Mouse (Mus musculus) C2C12 (cell line): ENCODE data around the gene Nek7. TPM values are rescaled to one million over a fixed set of nuclear protein-coding genes. Genes with fewer than 3 reads are reported as not detected.

Experiments
- H3K27me3 ChIP-seq: one replicate; pipeline ENCODE4 v1.6.1; 2011; ENCODE audit not compliant: control insufficient read depth, insufficient read depth, insufficient read length
- H3K36me3 ChIP-seq: one replicate; pipeline ENCODE4 v1.6.1; 2011; ENCODE audit not compliant: control insufficient read depth, insufficient read depth
- H3K4me3 ChIP-seq: one replicate; pipeline ENCODE4 v1.5.1; 2011; ENCODE audit warnings: mild to moderate bottlenecking, control low read depth; ENCODE audit not compliant: poor library complexity, insufficient read depth, severe bottlenecking
- H3K79me2 ChIP-seq: one replicate; pipeline ENCODE4 v1.6.1; 2011; ENCODE audit not compliant: control insufficient read depth, insufficient read depth
- H3K79me3 ChIP-seq: one replicate; pipeline ENCODE4 v1.6.1; 2011; ENCODE audit warnings: low read depth, control low read depth
- H3ac ChIP-seq: one replicate; pipeline ENCODE3; 2011; ENCODE audit warnings: low read depth; ENCODE audit not compliant: control insufficient read depth, insufficient read length
- CEBPB ChIP-seq: IDR thresholded peaks from one replicate; pipeline ENCODE4 v1.6.1; 2011; ENCODE audit warnings: low read depth, mild to moderate bottlenecking, control low read depth, moderate library complexity
- CTCF ChIP-seq: IDR thresholded peaks from one replicate; pipeline ENCODE4 v1.5.1; 2011; ENCODE audit not compliant: control insufficient read depth, insufficient read depth, insufficient read length
- FOSL1 ChIP-seq: IDR thresholded peaks from one replicate; pipeline ENCODE4 v1.8.0; 2011; ENCODE audit warnings: mild to moderate bottlenecking, low read length; ENCODE audit not compliant: poor library complexity, insufficient read depth, severe bottlenecking
- MAX ChIP-seq: IDR thresholded peaks from one replicate; pipeline ENCODE4 v1.6.1; 2011; ENCODE audit warnings: mild to moderate bottlenecking, control low read depth
- MYOD1 ChIP-seq: IDR thresholded peaks from one replicate; pipeline ENCODE4 v1.6.1; 2011; ENCODE audit warnings: low read depth; ENCODE audit not compliant: control insufficient read depth, insufficient read length
- MYOG ChIP-seq: IDR thresholded peaks from one replicate; pipeline ENCODE4 v1.6.1; 2011; ENCODE audit not compliant: control insufficient read depth, insufficient read length; ENCODE audit errors: extremely low read depth
- USF1 ChIP-seq: IDR thresholded peaks from one replicate; pipeline ENCODE4 v1.6.1; 2011; ENCODE audit warnings: low read depth, mild to moderate bottlenecking, control low read depth, moderate library complexity
- polyA plus RNA-seq: library from polyadenylated mRNA; unstranded; fragments of >200 nt; fragmentation: generic; extraction: Trizol; gene quantifications from one replicate; pipeline ENCODE4 v1.2.1, GENCODE M21; 2012; ENCODE audit warnings: missing spikeins

The Nek7 gene
- polyA plus RNA-seq, 1 experiment = 12.0 TPM

DNA sequence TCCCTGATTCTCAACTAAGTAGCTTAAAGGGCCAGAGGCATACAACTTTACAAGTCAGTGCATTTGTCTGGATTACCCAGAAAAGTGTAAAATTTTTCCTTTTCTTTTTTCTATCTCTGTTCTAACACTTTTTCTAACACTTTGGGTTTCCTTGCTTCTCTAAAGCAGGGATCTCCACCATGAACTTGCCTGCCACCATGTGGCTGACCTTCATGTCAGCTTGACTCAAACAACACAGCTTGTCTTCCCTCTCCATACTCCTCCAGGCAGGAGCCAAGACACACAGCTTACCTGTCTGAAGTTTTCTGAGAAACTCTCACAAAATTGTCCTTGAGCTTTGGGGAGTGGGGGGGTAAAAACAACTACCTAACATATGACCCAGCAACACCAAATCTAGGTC is 17.9 kb upstream of the Nek7 start:
- H3K36me3 ChIP-seq = no peaks in the 10 kb centered on the region
- H3K27me3 ChIP-seq = no peaks in the 10 kb centered on the region
- H3ac ChIP-seq = no peak overlapping the region
- H3K4me3 ChIP-seq = no peak overlapping the region
- no peaks in the 10 kb centered on the region for H3K79me2 ChIP-seq
- TF ChIP-seq CTCF = peak; percentile 2
- TF ChIP-seq USF1 = no peak
- no peaks in the 10 kb centered on the region for H3K79me3 ChIP-seq

GRCm38 (mm10) chr1:138634561-138634960 is 14.6 kb upstream of the Nek7 start:
- H3K36me3 ChIP-seq = no peaks in the 10 kb centered on the region
- no peaks in the 10 kb centered on the region for H3K27me3 ChIP-seq
- H3K79me3 ChIP-seq = no peaks in the 10 kb centered on the region
- H3K4me3 ChIP-seq = no peak overlapping the region
- H3ac ChIP-seq = no peak overlapping the region
- no peaks in the 10 kb centered on the region for H3K79me2 ChIP-seq
- TF ChIP-seq MAX = no peak
- TF ChIP-seq CTCF = no peak
- no peak for TF ChIP-seq MYOD1
- TF ChIP-seq CEBPB = no peak
- TF ChIP-seq FOSL1 = no peak

DNA sequence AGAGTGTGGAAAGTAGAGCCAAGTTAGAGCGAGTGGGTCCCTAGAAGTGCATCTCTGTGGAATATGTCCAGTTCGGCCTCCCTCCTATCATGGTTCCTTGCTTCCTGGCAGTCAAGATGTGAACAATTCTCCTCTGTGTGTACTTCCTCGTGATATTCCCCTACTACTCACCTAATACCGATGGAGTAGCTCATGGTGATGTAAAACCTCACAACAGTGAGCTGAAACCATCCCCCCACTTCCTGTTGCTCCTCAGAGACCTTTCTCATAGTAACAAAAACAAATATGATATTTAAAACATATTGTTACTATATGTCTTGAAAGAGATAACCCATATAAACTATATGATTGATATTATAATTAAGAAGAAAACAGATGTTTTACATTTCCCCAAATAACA is 9.0 kb upstream of the Nek7 start:
- Histone ChIP-seq H3K4me3 (no peak overlapping the region), H3K36me3 (no peaks in the 10 kb centered on the region), H3K79me2 (no peaks in the 10 kb centered on the region), H3K27me3 (no peaks in the 10 kb centered on the region), H3ac (no peak overlapping the region), H3K79me3 (no peaks in the 10 kb centered on the region)
- TF ChIP-seq FOSL1 = no peak
- TF ChIP-seq CTCF = no peak
- no peak for TF ChIP-seq CEBPB
- TF ChIP-seq MAX = no peak
- TF ChIP-seq MYOD1 = no peak
- TF ChIP-seq USF1 = no peak
- TF ChIP-seq MYOG = no peak

- Histone ChIP-seq H3K27me3 (no peaks in the 10 kb centered on the region), H3K79me3 (no peaks in the 10 kb centered on the region), H3K79me2 (no peaks in the 10 kb centered on the region), H3K4me3 (no peak overlapping the region), H3ac (no peak overlapping the region), H3K36me3 (no peaks in the 10 kb centered on the region)
- TF ChIP-seq USF1 (no peak), MAX (no peak), FOSL1 (no peak), MYOD1 (no peak), CTCF (no peak), CEBPB (no peak), MYOG (no peak)
Observed at GRCm38 (mm10) chr1:138628486-138628885, 8.5 kb upstream of the Nek7 start.

GRCm38 (mm10) chr1:138627804-138628203 is 7.9 kb upstream of the Nek7 start:
- no peak overlapping the region for H3K4me3 ChIP-seq
- no peaks in the 10 kb centered on the region for H3K79me3 ChIP-seq
- no peak overlapping the region for H3ac ChIP-seq
- H3K27me3 ChIP-seq = no peaks in the 10 kb centered on the region
- no peaks in the 10 kb centered on the region for H3K36me3 ChIP-seq
- no peaks in the 10 kb centered on the region for H3K79me2 ChIP-seq
- TF ChIP-seq MAX (no peak), MYOG (no peak), MYOD1 (no peak), CTCF (no peak), USF1 (no peak), FOSL1 (no peak), CEBPB (no peak)

DNA sequence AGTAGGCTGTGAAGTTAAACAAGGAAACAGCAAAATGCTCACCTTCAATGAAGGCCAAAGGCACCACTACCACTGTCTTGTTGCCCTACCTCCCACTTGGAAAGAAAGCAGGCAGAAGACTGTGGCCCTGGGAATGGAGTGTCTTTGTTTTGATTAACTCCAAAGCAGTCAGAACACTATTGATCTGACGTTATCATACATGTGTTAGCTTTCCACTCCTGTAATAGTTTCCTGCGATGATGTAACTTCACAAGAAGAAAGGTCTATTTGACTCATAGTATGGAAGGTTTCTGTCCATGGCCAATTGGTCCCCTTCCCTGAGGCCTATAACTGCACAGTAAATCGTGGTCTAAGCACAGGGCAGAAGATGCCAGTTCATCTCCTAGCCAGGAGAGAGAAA is 6.3 kb upstream of the Nek7 start:
- H3K4me3 ChIP-seq = no peak overlapping the region
- H3ac ChIP-seq = no peak overlapping the region
- no peaks in the 10 kb centered on the region for H3K27me3 ChIP-seq
- TF ChIP-seq CTCF (no peak), MAX (no peak), MYOD1 (no peak), FOSL1 (no peak), MYOG (no peak), USF1 (no peak), CEBPB (no peak)
- H3K36me3 ChIP-seq = no peaks in the 10 kb centered on the region
- H3K79me3 ChIP-seq = no peaks in the 10 kb centered on the region
- no peaks in the 10 kb centered on the region for H3K79me2 ChIP-seq
